Mouse (Mus musculus) stomach, embryonic 15.5 days (tissue): ENCODE results near the gene Igsf21. TPM values are rescaled to one million over a fixed set of nuclear protein-coding genes. Genes with fewer than 3 reads are reported as not detected.
A peak's percentile ranks its signal among the peaks of the same experiment; 100 is the strongest.

Experiments used
- ATAC-seq: fragments of 200-750 bp; cut with Nextera tagmentation; 2 replicates; pipeline ENCODE4 v1.8.0; 2017; ENCODE audit warnings: low read depth, moderate number of reproducible peaks, moderate TSS enrichment; ENCODE audit not compliant: insufficient read depth, low FRiP score
- H3K27ac ChIP-seq: fragments of 300-500 bp; sonication (generic); 2 replicates; pipeline ENCODE4 v1.5.1; 2015; ENCODE audit warnings: mild to moderate bottlenecking, inconsistent platforms
- H3K27me3 ChIP-seq: fragments of 300-500 bp; sonication (generic); replicated peaks from 2 replicates; pipeline ENCODE4 v1.6.1; 2015; ENCODE audit warnings: inconsistent platforms
- H3K36me3 ChIP-seq: fragments of 300-500 bp; sonication (generic); 2 replicates; pipeline ENCODE4 v1.6.1; 2015; ENCODE audit warnings: inconsistent platforms
- H3K4me1 ChIP-seq: fragments of 300-500 bp; sonication (generic); 2 replicates; pipeline ENCODE4 v1.6.1; 2015; ENCODE audit warnings: inconsistent platforms
- H3K4me2 ChIP-seq: fragments of 300-500 bp; sonication (generic); 2 replicates; pipeline ENCODE4 v1.6.1; 2015; ENCODE audit warnings: mild to moderate bottlenecking, inconsistent platforms
- H3K4me3 ChIP-seq: fragments of 300-500 bp; sonication (generic); replicated peaks from 2 replicates; pipeline ENCODE4 v1.5.1; 2015; ENCODE audit warnings: inconsistent platforms
- H3K9ac ChIP-seq: fragments of 300-500 bp; sonication (generic); 2 replicates; pipeline ENCODE4 v1.6.1; 2015; ENCODE audit warnings: inconsistent platforms
- H3K9me3 ChIP-seq: fragments of 300-500 bp; sonication (generic); 2 replicates; pipeline ENCODE4 v1.6.1; 2016; ENCODE audit warnings: inconsistent platforms
- WGBS: fragments of 180-500 bp; shearing (Covaris S2); methylation state at CpG from one replicate; pipeline ENCODE4 v1.1.7; 2015; 5-methylcytosine and 5-hydroxymethylcytosine counted together
- polyA plus RNA-seq: library from polyadenylated mRNA; unstranded; fragments of >200 nt; fragmentation: Nextera tagmentation; extraction: Ambion mirVana; gene quantifications from 2 replicates; pipeline ENCODE4 v1.2.1, GENCODE M21; 2015

Igsf21 gene
- polyA plus RNA-seq, 1 experiment from 2014 or later: 1.8 TPM

- no peak for ATAC-seq
- 57% methylated on average over 11 of the region's 11 CpGs for WGBS
- Histone ChIP-seq H3K9me3 (no peaks in the 10 kb centered on the region), H3K4me1 (no peaks in the 10 kb centered on the region), H3K36me3 (no peaks in the 10 kb centered on the region), H3K4me3 (no peak overlapping the region), H3K27ac (no peak overlapping the region), H3K9ac (no peak overlapping the region), H3K4me2 (no peak overlapping the region), H3K27me3 (no peaks in the 10 kb centered on the region)
These were observed 194.0 kb downstream of the Igsf21 start for GRCm38 (mm10) chr4:140052575-140052974.

DNA sequence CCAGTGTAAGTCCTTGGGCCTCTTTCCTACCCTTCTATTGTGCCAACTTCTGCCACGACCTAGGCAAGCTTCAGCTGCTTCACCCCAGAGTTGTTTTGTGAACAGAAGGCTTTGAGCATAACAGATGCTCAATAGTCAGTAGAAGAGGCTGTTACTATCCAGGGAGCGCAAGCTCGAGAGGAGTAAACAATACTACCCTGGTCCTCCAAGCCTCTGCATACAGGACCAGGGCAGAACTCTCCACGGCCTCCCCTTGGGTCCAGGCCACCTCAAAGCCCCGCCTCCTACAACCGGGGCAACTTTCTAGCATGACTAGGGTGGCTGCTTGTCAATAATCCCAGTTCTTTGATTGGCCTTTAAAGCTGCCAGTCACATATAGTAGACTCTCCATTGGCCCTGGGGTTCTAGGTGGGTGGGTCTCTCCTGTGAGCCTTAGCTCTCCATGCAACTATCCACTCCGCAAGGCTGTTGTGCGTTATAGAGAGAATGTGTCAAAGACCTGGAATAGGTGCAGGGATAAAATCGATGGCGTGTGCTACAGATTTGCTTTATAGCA, 198.7 kb downstream of the Igsf21 start:
- Histone ChIP-seq H3K27me3 (no peaks in the 10 kb centered on the region), H3K4me3 (no peak overlapping the region), H3K36me3 (no peaks in the 10 kb centered on the region), H3K27ac (no peak overlapping the region), H3K4me1 (no peaks in the 10 kb centered on the region), H3K4me2 (no peak overlapping the region), H3K9ac (no peak overlapping the region), H3K9me3 (no peaks in the 10 kb centered on the region)
- WGBS: 61% methylated on average over 10 of the region's 10 CpGs
- no peak for ATAC-seq

DNA sequence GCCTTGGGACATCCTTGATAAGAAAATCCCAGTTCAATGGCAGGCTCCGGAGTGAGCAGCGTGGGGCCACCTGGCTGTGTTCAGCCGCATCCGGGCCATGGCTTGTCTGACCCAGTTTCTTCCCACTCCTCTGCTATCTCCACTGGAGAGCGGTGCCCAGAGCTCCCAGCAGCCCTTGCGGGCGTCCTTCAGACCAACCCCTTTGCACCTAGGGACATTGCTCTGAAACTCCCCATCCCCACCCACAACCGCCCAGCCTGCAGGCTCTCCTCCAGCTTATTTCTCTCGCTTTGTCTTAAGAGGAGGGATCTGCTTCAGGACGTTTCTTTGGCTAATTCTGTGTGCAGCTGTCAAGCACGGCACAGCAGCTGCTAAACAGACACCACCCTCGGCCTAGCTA, 202.6 kb downstream of the Igsf21 start:
- no peak overlapping the region for H3K4me3 ChIP-seq
- peak overlapping the region; percentile 8; the same call in 1 of the 2 replicates for H3K4me2 ChIP-seq
- H3K36me3 ChIP-seq: no peaks in the 10 kb centered on the region
- no peak overlapping the region for H3K27ac ChIP-seq
- WGBS: 30% methylated on average over 12 of the region's 12 CpGs
- peaks cover 8% of the 10 kb centered on the region; the same call in 1 of the 2 replicates for H3K27me3 ChIP-seq
- no peaks in the 10 kb centered on the region for H3K4me1 ChIP-seq
- no peak for ATAC-seq
- H3K9ac ChIP-seq: no peak overlapping the region
- no peaks in the 10 kb centered on the region for H3K9me3 ChIP-seq

DNA sequence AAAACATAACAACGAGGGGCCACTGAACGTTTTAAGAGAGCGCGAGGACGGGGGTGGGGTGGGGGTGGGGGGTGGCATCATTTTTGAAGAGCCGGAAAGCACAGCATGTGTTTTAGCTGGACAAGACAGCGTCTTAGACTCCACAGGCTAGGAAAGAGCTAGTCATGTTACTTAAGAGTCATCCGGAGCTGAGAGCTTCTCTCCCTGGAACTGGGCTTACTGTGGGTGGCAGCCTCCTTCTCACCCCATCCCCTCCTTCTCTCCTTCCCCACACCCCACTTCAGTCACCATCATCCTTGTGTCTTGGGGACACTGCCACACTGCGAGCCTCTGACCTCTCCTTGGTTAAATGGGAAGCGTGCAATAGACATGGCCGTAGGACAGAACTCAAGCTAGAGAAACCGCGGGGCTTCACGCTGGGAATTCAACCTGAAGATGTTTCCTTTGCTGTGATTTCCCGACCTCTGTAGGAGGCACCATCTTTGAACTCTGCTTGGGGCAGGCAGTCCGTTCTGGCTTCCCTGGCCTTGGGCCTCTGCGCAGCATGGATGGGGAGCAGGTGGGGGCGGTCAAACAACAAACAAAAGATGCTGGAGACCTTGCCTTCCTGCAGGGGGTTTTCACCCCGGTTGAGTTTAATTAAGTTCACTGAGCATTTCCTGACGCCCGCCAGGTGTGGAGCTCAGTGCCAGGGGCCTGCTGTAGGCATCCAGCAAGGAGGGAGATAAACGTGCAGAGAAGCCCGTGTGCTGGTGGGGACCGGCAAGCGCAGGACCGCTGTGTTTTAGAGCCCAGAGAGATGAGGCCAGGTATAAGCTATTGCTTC, 207.8 kb downstream of the Igsf21 start:
- no peak for ATAC-seq
- H3K9ac ChIP-seq: no peak overlapping the region

GRCm38 (mm10) chr4:140037784-140038387, 208.7 kb downstream of the Igsf21 start:
- Histone ChIP-seq H3K9ac (no peak overlapping the region), H3K4me3 (no peak overlapping the region), H3K36me3 (no peaks in the 10 kb centered on the region), H3K4me2 (peak overlapping the region; percentile 23), H3K27ac (no peak overlapping the region), H3K27me3 (peaks cover 33% of the 10 kb centered on the region), H3K4me1 (peaks cover 9% of the 10 kb centered on the region; the same call in 1 of the 2 replicates), H3K9me3 (no peaks in the 10 kb centered on the region)
- WGBS: 5% methylated on average over 13 of the region's 13 CpGs
- no peak for ATAC-seq

More for the DNA sequence above, 207.8 kb downstream of the Igsf21 start:
- H3K27me3 ChIP-seq: peaks cover 33% of the 10 kb centered on the region
- H3K4me3 ChIP-seq: no peak overlapping the region
- no peaks in the 10 kb centered on the region for H3K9me3 ChIP-seq
- H3K27ac ChIP-seq: no peak overlapping the region
- WGBS: 11% methylated on average over 26 of the region's 26 CpGs
- H3K4me1 ChIP-seq: peaks cover 9% of the 10 kb centered on the region; the same call in 1 of the 2 replicates
- H3K36me3 ChIP-seq: no peaks in the 10 kb centered on the region
- H3K4me2 ChIP-seq: no peak overlapping the region

DNA sequence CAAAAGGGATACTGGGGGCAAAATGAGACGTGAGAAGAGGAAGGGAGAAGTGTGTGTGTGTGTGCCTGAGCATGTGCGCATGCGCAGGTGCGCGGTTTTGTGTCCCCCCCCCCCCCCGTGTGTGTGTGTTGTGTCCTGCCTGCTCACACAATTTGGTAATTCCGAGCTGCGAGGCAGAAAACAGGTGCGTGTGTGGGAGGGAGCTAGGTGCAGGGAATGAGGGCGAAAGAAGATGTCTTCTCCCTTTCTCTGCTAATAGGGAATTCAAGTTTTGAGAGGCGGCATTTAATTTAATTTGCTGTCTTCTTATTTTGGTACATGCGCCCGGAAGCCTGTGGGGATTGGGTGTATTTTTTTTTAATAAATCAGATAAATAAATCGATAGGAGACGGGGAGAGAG, 211.4 kb downstream of the Igsf21 start:
- 59% methylated on average over 15 of the region's 15 CpGs for WGBS
- H3K4me1 ChIP-seq: peaks cover 9% of the 10 kb centered on the region; the same call in 1 of the 2 replicates
- H3K36me3 ChIP-seq: no peaks in the 10 kb centered on the region
- H3K4me2 ChIP-seq: no peak overlapping the region
- no peak overlapping the region for H3K27ac ChIP-seq
- no peak for ATAC-seq
- no peak overlapping the region for H3K4me3 ChIP-seq
- H3K9ac ChIP-seq: no peak overlapping the region
- peaks cover 33% of the 10 kb centered on the region for H3K27me3 ChIP-seq
- no peaks in the 10 kb centered on the region for H3K9me3 ChIP-seq

GRCm38 (mm10) chr4:140033394-140033793, 213.2 kb downstream of the Igsf21 start:
- 0 out of 2 replicates have a peak, but pooled peaks cover 9% of the 10 kb centered on the region for H3K4me1 ChIP-seq
- H3K4me2 ChIP-seq: no peak overlapping the region
- peaks cover 20% of the 10 kb centered on the region; the same call in 1 of the 2 replicates for H3K27me3 ChIP-seq
- H3K4me3 ChIP-seq: no peak overlapping the region
- no peak for ATAC-seq
- no peak overlapping the region for H3K27ac ChIP-seq
- no peak overlapping the region for H3K9ac ChIP-seq
- H3K36me3 ChIP-seq: no peaks in the 10 kb centered on the region
- H3K9me3 ChIP-seq: no peaks in the 10 kb centered on the region
- WGBS: 35% methylated on average over 7 of the region's 7 CpGs

- Histone ChIP-seq H3K4me1 (0 out of 2 replicates have a peak, but pooled peaks cover 3% of the 10 kb centered on the region), H3K9ac (no peak overlapping the region), H3K27ac (no peak overlapping the region), H3K4me2 (no peak overlapping the region), H3K27me3 (0 out of 2 replicates have a peak, but pooled peaks cover 8% of the 10 kb centered on the region), H3K36me3 (no peaks in the 10 kb centered on the region), H3K9me3 (no peaks in the 10 kb centered on the region), H3K4me3 (no peak overlapping the region)
- WGBS: 41% methylated on average over 4 of the region's 6 CpGs
- ATAC-seq: no peak
These were observed 216.2 kb downstream of the Igsf21 start for GRCm38 (mm10) chr4:140030415-140030814.

DNA sequence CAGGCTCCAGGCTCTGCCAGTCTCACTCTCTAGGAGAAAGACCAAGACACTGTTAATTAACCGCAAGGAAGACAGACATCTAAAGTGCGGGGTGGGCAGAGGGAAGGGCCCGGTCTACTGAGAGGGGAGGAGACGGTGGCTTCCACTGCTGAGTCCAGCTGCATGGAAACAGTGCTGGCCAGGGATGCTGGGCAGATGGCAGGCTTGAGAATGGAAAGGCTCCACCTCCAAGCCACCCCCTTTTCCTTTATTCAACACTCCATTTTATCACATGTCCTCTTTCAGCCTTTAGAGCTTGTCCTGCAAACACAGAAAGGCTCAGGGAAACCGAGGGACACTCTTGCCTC, 216.6 kb downstream of the Igsf21 start:
- Histone ChIP-seq H3K36me3 (no peaks in the 10 kb centered on the region), H3K4me3 (no peak overlapping the region), H3K9ac (no peak overlapping the region), H3K27ac (no peak overlapping the region), H3K9me3 (no peaks in the 10 kb centered on the region), H3K4me1 (0 out of 2 replicates have a peak, but pooled peaks cover 3% of the 10 kb centered on the region), H3K27me3 (0 out of 2 replicates have a peak, but pooled peaks cover 8% of the 10 kb centered on the region), H3K4me2 (no peak overlapping the region)
- ATAC-seq: no peak
- 35% methylated on average over 5 of the region's 5 CpGs for WGBS

- whole genome bisulfite sequencing: 51% methylated on average over 9 of the region's 9 CpGs
These were observed 217.1 kb downstream of the Igsf21 start for GRCm38 (mm10) chr4:140029324-140030039.

GRCm38 (mm10) chr4:140023833-140024232, 222.8 kb downstream of the Igsf21 start:
- Histone ChIP-seq H3K4me3 (no peak overlapping the region), H3K27ac (no peak overlapping the region), H3K4me1 (no peaks in the 10 kb centered on the region), H3K9ac (no peak overlapping the region), H3K36me3 (no peaks in the 10 kb centered on the region), H3K9me3 (no peaks in the 10 kb centered on the region), H3K4me2 (no peak overlapping the region), H3K27me3 (no peaks in the 10 kb centered on the region)
- ATAC-seq: no peak
- WGBS: 74% methylated on average over 6 of the region's 6 CpGs

More at GRCm38 (mm10) chr4:140029324-140030039, 217.1 kb downstream of the Igsf21 start:
- Histone ChIP-seq H3K4me1 (0 out of 2 replicates have a peak, but pooled peaks cover 3% of the 10 kb centered on the region), H3K4me3 (no peak overlapping the region), H3K9ac (no peak overlapping the region), H3K27me3 (0 out of 2 replicates have a peak, but pooled peaks cover 4% of the 10 kb centered on the region), H3K27ac (no peak overlapping the region), H3K4me2 (no peak overlapping the region), H3K36me3 (no peaks in the 10 kb centered on the region), H3K9me3 (no peaks in the 10 kb centered on the region)
- ATAC-seq: no peak
